Mouse (Mus musculus) lung, embryonic 15.5 days (tissue): ENCODE data around the gene Klhl3. TPM values are rescaled to one million over a fixed set of nuclear protein-coding genes. Genes with fewer than 3 reads are reported as not detected.

Source experiments
- ATAC-seq: fragments of 200-750 bp; cut with Nextera tagmentation; 2 replicates; pipeline ENCODE4 v1.8.0; 2017; ENCODE audit warnings: moderate number of reproducible peaks, borderline replicate concordance; ENCODE audit not compliant: low FRiP score, low TSS enrichment; ENCODE audit errors: extremely low read depth
- H3K27ac ChIP-seq: fragments of 300-500 bp; sonication (generic); 2 replicates; pipeline ENCODE4 v1.5.1; 2015; ENCODE audit warnings: moderate library complexity, mild to moderate bottlenecking, inconsistent platforms
- H3K27me3 ChIP-seq: fragments of 300-500 bp; sonication (generic); 2 replicates; pipeline ENCODE4 v1.6.1; 2015; ENCODE audit warnings: inconsistent platforms
- H3K36me3 ChIP-seq: fragments of 300-500 bp; sonication (generic); 2 replicates; pipeline ENCODE4 v1.6.1; 2015; ENCODE audit warnings: inconsistent platforms
- H3K4me1 ChIP-seq: fragments of 300-500 bp; sonication (generic); 2 replicates; pipeline ENCODE4 v1.6.1; 2015; ENCODE audit warnings: inconsistent platforms
- H3K4me2 ChIP-seq: fragments of 300-500 bp; sonication (generic); 2 replicates; pipeline ENCODE4 v1.6.1; 2015; ENCODE audit warnings: inconsistent platforms, mild to moderate bottlenecking, moderate library complexity
- H3K4me3 ChIP-seq: fragments of 300-500 bp; sonication (generic); 2 replicates; pipeline ENCODE4 v1.5.1; 2015; ENCODE audit warnings: mild to moderate bottlenecking, inconsistent platforms
- H3K9ac ChIP-seq: fragments of 300-500 bp; sonication (generic); 2 replicates; pipeline ENCODE4 v1.6.1; 2015; ENCODE audit warnings: inconsistent platforms
- H3K9me3 ChIP-seq: fragments of 300-500 bp; sonication (generic); 2 replicates; pipeline ENCODE4 v1.6.1; 2016; ENCODE audit warnings: inconsistent platforms
- WGBS: fragments of 180-500 bp; shearing (Covaris S2); methylation state at CpG from one replicate; pipeline ENCODE4 v1.1.7; 2015; 5-methylcytosine and 5-hydroxymethylcytosine counted together
- polyA plus RNA-seq: library from polyadenylated mRNA; unstranded; fragments of >200 nt; fragmentation: Nextera tagmentation; extraction: Ambion mirVana; gene quantifications from 2 replicates; pipeline ENCODE4 v1.2.1, GENCODE M21; 2015

Gene Klhl3
- polyA plus RNA-seq: 4.2 and 4.8 TPM in 2 replicates

- Histone ChIP-seq H3K4me2 (peak within 1 kb of the TSS; percentile 83), H3K4me1 (peaks cover 24% of the 10 kb centered on the region), H3K9me3 (no peaks in the 10 kb centered on the region), H3K27me3 (no peaks in the 10 kb centered on the region), H3K9ac (peak within 1 kb of the TSS; percentile 51), H3K36me3 (no peaks in the 10 kb centered on the region), H3K27ac (peak within 1 kb of the TSS; percentile 67), H3K4me3 (peak within 1 kb of the TSS; percentile 57)
- ATAC-seq: peak; percentile 82; the same call in 1 of the 2 replicates
- WGBS: under 1% methylated on average over 35 of the region's 35 CpGs
These were observed at the start of gene Klhl3 for GRCm38 (mm10) chr13:58113061-58113900. Gene Klhl3 (minus strand): TSS chr13:58113592.

DNA sequence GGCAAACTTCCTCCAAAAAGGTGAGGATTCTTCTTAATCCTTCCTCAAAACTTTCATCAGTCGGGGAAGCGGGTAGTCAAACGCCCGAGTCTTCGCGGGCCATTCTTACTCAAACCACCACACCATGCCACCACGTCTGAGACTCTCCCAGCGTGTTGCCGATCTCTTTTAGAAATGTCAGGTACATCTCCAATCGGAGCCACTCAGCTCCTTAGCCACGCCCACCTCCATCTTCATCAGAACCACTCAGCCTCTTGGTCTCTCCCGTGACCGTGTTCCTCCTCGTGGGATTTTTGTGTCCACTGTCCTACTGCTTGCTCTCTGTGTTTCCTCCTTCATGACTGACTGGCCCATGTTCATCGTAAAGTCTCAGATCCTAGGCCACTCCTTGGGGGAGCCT is 47.4 kb upstream of the Klhl3 start:
- peaks cover 28% of the 10 kb centered on the region; the same call in 1 of the 2 replicates for H3K36me3 ChIP-seq
- H3K27ac ChIP-seq: no peak overlapping the region
- H3K9ac ChIP-seq: no peak overlapping the region
- no peaks in the 10 kb centered on the region for H3K27me3 ChIP-seq
- 0 out of 2 replicates have a peak, but pooled peaks cover 6% of the 10 kb centered on the region for H3K4me1 ChIP-seq
- WGBS: 95% methylated on average over 15 of the region's 15 CpGs
- H3K9me3 ChIP-seq: no peaks in the 10 kb centered on the region
- no peak overlapping the region for H3K4me3 ChIP-seq
- ATAC-seq: no peak
- no peak overlapping the region for H3K4me2 ChIP-seq

GRCm38 (mm10) chr13:58158099-58158912 is 44.9 kb upstream of the Klhl3 start:
- H3K4me3 ChIP-seq: peak overlapping the region; percentile 88
- H3K27me3 ChIP-seq: no peaks in the 10 kb centered on the region
- H3K9ac ChIP-seq: peak overlapping the region; percentile 70
- H3K4me1 ChIP-seq: 0 out of 2 replicates have a peak, but pooled peaks cover 6% of the 10 kb centered on the region
- H3K4me2 ChIP-seq: peak overlapping the region; percentile 98
- H3K36me3 ChIP-seq: peaks cover 23% of the 10 kb centered on the region; the same call in 1 of the 2 replicates
- peak overlapping the region; percentile 60 for H3K27ac ChIP-seq
- H3K9me3 ChIP-seq: no peaks in the 10 kb centered on the region
- ATAC-seq: peak; percentile 35; the same call in 1 of the 2 replicates
- 6% methylated on average over 16 of the region's 16 CpGs for WGBS

DNA sequence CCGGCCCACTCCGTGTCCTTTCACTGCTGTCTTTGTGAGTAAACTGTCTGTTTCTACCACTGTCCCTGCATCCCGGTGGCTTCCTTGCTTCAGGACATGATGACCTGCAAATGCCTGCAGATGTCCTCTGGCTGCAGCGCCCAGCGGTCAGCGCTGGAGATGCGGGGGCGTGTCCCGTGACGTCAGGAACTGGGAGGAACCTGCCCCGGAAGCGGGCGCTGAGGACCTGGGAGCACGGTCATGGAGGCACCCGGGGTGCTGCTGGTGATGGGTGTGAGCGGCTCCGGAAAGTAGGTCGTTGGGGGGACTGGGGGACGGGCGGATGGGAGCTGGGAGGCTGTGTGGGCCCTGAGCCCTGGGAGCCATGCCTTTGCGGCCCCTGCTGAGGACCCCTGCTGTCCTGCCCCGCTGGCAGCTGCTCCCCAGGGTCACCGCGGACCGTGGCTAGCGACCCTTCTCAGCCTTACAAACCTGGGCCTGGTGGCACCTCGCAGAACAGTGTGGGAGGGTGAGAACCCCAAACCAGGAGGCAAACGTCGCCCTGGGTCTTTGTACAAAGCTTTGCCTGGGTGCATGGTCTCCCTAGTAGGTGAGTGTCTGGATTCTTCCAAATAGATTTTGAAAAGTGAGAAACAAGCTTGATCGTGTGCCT is 44.2 kb upstream of the Klhl3 start, which contains the start of gene Idnk:
Idnk (plus strand) TSS at position 203 of the 652 bp plus-strand sequence.
- peak; percentile 94 for ATAC-seq
- Histone ChIP-seq H3K4me1 (0 out of 2 replicates have a peak, but pooled peaks cover 6% of the 10 kb centered on the region), H3K27ac (peak within 1 kb of the TSS; percentile 60), H3K4me2 (peak within 1 kb of the TSS; percentile 98), H3K4me3 (peak within 1 kb of the TSS; percentile 88), H3K27me3 (no peaks in the 10 kb centered on the region), H3K36me3 (peaks cover 21% of the 10 kb centered on the region; the same call in 1 of the 2 replicates), H3K9ac (peak within 1 kb of the TSS; percentile 70), H3K9me3 (no peaks in the 10 kb centered on the region)
- WGBS: under 1% methylated on average over 30 of the region's 30 CpGs

DNA sequence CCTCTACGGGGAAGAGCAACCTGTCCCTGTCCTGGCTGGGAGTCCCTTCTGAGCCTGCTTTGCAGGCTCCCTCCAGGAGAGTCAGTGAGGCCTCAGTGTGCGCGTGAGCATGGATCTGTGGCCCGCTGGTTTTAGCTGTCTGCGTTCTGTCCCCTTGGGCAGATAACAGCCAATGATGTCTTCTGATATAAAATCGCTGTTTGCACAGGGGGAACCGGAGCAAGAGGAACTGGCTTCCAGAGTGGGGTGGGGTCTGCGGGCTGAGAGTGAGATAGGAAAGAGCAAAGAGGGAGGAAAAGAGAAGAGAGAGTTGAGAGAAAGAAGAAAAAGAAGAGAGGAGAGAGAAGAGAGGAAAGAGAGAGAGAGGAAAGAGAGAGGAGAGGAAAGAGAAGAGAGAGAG is 43.6 kb upstream of the Klhl3 start:
- H3K4me2 ChIP-seq: peak overlapping the region; percentile 98
- 0 out of 2 replicates have a peak, but pooled peaks cover 6% of the 10 kb centered on the region for H3K4me1 ChIP-seq
- H3K27me3 ChIP-seq: no peaks in the 10 kb centered on the region
- H3K36me3 ChIP-seq: peaks cover 21% of the 10 kb centered on the region; the same call in 1 of the 2 replicates
- peak overlapping the region; percentile 70 for H3K9ac ChIP-seq
- peak overlapping the region; percentile 88 for H3K4me3 ChIP-seq
- 20% methylated on average over 8 of the region's 8 CpGs for WGBS
- no peak overlapping the region for H3K27ac ChIP-seq
- no peaks in the 10 kb centered on the region for H3K9me3 ChIP-seq
- ATAC-seq: no peak

DNA sequence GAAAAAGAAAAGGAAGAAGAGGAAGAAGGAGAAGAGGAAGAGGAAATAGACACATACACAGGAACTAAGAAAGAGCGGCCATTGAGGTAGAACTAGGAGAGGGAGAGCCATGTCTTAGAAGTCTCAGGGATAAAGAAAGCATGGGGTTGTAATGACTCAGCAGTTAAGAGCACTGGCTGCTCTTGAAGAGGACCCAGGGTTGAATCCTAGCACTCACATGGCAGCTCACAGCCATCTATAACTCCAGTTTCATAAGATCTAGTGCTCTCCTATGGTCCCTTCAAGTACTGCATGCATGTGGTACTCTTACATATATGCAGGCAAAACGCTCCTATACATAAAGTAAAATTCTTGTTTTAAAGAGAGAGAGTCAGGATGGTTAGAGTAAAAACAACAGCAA is 42.6 kb upstream of the Klhl3 start:
- Histone ChIP-seq H3K4me2 (no peak overlapping the region), H3K4me1 (0 out of 2 replicates have a peak, but pooled peaks cover 6% of the 10 kb centered on the region), H3K4me3 (no peak overlapping the region), H3K9ac (no peak overlapping the region), H3K36me3 (peaks cover 13% of the 10 kb centered on the region; the same call in 1 of the 2 replicates), H3K27ac (no peak overlapping the region), H3K27me3 (no peaks in the 10 kb centered on the region), H3K9me3 (no peaks in the 10 kb centered on the region)
- WGBS: 86% methylated on average over 2 of the region's 2 CpGs
- no peak for ATAC-seq

DNA sequence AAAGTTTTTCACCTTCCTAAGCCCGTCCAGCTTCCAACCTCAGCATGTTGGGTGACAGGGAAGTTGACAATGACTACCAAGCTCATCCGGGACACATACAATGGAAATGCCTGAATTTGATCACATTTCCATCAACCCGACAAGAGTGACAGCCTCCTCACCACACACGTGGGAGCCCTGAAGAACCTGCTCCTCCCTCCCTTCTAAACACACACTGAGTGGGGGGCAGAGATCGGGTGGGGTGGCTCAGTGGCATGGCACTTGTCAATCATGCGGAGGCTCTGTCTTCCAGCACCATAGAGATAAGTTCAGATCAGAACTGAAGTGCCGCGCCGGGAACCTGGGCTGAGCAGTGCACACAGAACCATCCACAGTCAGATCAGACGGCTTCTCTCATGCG is 37.0 kb upstream of the Klhl3 start:
- H3K4me3 ChIP-seq: no peak overlapping the region
- no peak for ATAC-seq
- 76% methylated on average over 11 of the region's 11 CpGs for WGBS

DNA sequence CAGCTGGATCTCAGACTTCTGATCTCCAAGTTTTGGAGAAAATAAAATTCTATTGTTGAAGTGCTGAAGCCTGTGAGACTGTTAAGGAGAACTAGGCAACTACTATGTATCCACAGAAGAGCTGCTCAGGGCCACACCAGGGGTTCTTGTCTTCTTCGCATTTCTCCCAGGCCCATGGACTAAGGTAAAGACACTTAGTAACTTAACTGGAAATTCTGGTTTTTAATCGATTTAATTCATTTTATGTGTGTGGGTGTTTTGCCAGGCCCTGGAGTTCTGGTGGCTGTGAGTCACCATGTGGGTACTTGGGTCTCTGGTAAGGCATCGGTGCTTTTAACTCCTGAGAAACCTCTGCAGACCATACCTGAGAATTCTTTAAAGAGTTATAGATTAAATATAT is 36.2 kb upstream of the Klhl3 start:
- H3K4me3 ChIP-seq: no peak overlapping the region
- H3K9me3 ChIP-seq: no peaks in the 10 kb centered on the region
- ATAC-seq: no peak
- H3K4me1 ChIP-seq: peaks cover 14% of the 10 kb centered on the region
- H3K4me2 ChIP-seq: peak overlapping the region; percentile 69; the same call in 1 of the 2 replicates
- no peak overlapping the region for H3K9ac ChIP-seq
- WGBS: 54% methylated on average over 3 of the region's 3 CpGs
- no peak overlapping the region for H3K27ac ChIP-seq
- no peaks in the 10 kb centered on the region for H3K36me3 ChIP-seq
- H3K27me3 ChIP-seq: no peaks in the 10 kb centered on the region

More for the DNA sequence above, 37.0 kb upstream of the Klhl3 start:
- H3K9me3 ChIP-seq: no peaks in the 10 kb centered on the region
- no peaks in the 10 kb centered on the region for H3K27me3 ChIP-seq
- H3K27ac ChIP-seq: no peak overlapping the region
- no peak overlapping the region for H3K4me2 ChIP-seq
- H3K36me3 ChIP-seq: no peaks in the 10 kb centered on the region
- H3K9ac ChIP-seq: no peak overlapping the region
- H3K4me1 ChIP-seq: peaks cover 14% of the 10 kb centered on the region

DNA sequence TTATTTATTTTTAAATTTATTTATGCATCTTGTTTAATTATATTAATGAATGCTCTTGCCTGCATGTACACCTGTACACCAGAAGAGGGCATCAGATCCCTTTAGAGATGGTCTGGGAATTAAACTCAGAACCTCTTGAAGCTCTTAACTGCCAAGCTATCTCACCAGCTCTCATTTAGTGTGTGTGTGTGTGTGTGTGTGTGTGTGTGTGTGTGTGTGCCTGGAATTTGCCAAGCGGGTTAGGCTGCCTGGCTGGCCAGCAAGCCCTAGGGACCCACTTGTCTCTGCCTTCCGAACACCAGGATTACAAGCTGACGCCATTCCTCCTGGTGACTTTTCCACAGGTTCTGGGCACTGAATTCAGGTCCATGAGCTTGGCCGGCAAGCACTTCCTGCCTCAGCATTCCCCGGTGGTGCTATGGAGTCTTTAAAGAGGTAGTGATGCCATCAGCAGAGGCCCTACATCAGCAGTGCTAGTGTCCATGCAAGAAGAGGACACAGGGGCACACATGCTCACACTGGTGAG is 35.7 kb upstream of the Klhl3 start:
- Histone ChIP-seq H3K4me1 (peaks cover 14% of the 10 kb centered on the region), H3K27ac (no peak overlapping the region), H3K4me3 (peak overlapping the region; percentile 43), H3K9me3 (no peaks in the 10 kb centered on the region), H3K36me3 (no peaks in the 10 kb centered on the region), H3K4me2 (peak overlapping the region; percentile 69), H3K27me3 (no peaks in the 10 kb centered on the region), H3K9ac (no peak overlapping the region)
- ATAC-seq: peak; percentile 64; the same call in 1 of the 2 replicates
- WGBS: 27% methylated on average over 4 of the region's 5 CpGs

DNA sequence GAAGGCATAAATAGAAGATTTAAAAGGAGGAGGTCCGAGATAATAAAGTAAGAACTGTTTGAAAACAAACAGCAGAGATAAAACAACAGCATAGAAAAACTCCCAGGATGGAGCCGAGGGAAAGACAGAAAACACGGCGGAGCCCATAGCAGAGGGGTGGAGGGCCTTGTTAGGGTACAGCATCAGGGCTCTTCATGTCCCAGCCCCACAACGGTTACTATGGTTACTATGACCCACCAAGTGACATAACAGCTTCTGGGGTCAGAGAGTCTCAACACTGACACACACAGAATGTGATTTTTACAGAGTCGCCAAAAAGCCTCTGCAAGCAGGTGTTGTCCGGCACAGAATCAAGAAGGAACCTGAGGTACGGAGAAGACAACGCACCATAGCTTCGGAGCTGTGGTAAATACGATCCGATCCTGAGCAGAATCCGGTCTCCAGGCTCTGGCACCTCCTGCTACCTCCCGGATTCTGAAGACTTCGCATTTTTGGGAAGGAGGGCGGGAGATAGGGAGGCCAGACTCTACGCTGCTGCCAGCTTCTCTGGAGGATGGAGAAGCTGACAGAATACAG is 35.0 kb upstream of the Klhl3 start:
- Histone ChIP-seq H3K9ac (peak overlapping the region; percentile 20; the same call in 1 of the 2 replicates), H3K4me2 (peak overlapping the region; percentile 69), H3K9me3 (no peaks in the 10 kb centered on the region), H3K4me1 (peaks cover 14% of the 10 kb centered on the region), H3K4me3 (peak overlapping the region; percentile 43), H3K36me3 (no peaks in the 10 kb centered on the region), H3K27ac (peak overlapping the region; percentile 53), H3K27me3 (no peaks in the 10 kb centered on the region)
- WGBS: under 1% methylated on average over 17 of the region's 17 CpGs
- peak; percentile 91 for ATAC-seq
